Mouse (Mus musculus) midbrain, embryonic 13.5 days (tissue): Measurements from ENCODE around the gene Nexn. TPM values are rescaled to one million over a fixed set of nuclear protein-coding genes. Genes with fewer than 3 reads are reported as not detected.
"Not testable (repeated sequence)": the region's sequence is repeated elsewhere in the genome, so short reads cannot be mapped to it uniquely, and the experiment has no call there.

Experiments used
- ATAC-seq: fragments of 200-750 bp; cut with Nextera tagmentation; 2 replicates; pipeline ENCODE4 v1.8.0; 2017; ENCODE audit warnings: mild to moderate bottlenecking, moderate TSS enrichment, moderate library complexity
- H3K27ac ChIP-seq: fragments of 300-500 bp; sonication (generic); 2 replicates; pipeline ENCODE4 v1.5.1; 2015; ENCODE audit warnings: inconsistent platforms, mild to moderate bottlenecking, moderate library complexity
- H3K27me3 ChIP-seq: fragments of 300-500 bp; sonication (generic); 2 replicates; pipeline ENCODE4 v1.6.1; 2015; ENCODE audit warnings: mild to moderate bottlenecking, inconsistent platforms
- H3K36me3 ChIP-seq: fragments of 300-500 bp; sonication (generic); 2 replicates; pipeline ENCODE4 v1.6.1; 2015; ENCODE audit warnings: mild to moderate bottlenecking, inconsistent platforms
- H3K4me1 ChIP-seq: fragments of 300-500 bp; sonication (generic); replicated peaks from 2 replicates; pipeline ENCODE4 v1.6.1; 2015; ENCODE audit warnings: inconsistent platforms
- H3K4me2 ChIP-seq: fragments of 300-500 bp; sonication (generic); replicated peaks from 2 replicates; pipeline ENCODE4 v1.6.1; 2015; ENCODE audit warnings: moderate library complexity, mild to moderate bottlenecking, inconsistent platforms
- H3K4me3 ChIP-seq: fragments of 300-500 bp; sonication (generic); replicated peaks from 2 replicates; pipeline ENCODE4 v1.5.1; 2015; ENCODE audit warnings: mild to moderate bottlenecking, inconsistent platforms
- H3K9ac ChIP-seq: fragments of 300-500 bp; sonication (generic); replicated peaks from 2 replicates; pipeline ENCODE4 v1.6.1; 2015; ENCODE audit warnings: mild to moderate bottlenecking, inconsistent platforms
- H3K9me3 ChIP-seq: fragments of 300-500 bp; sonication (generic); 2 replicates; pipeline ENCODE4 v1.6.1; 2016; ENCODE audit warnings: mild to moderate bottlenecking, inconsistent platforms
- WGBS: fragments of 180-500 bp; shearing (Covaris S2); methylation state at CpG from one replicate; pipeline ENCODE4 v1.1.7; 2015; 5-methylcytosine and 5-hydroxymethylcytosine counted together
- polyA plus RNA-seq: library from polyadenylated mRNA; unstranded; fragments of >200 nt; fragmentation: Nextera tagmentation; extraction: Ambion mirVana; gene quantifications from 2 replicates; pipeline ENCODE4 v1.2.1, GENCODE M21; 2015

The Nexn gene
- 1.9 and 2.8 TPM in 2 replicates for polyA plus RNA-seq

DNA sequence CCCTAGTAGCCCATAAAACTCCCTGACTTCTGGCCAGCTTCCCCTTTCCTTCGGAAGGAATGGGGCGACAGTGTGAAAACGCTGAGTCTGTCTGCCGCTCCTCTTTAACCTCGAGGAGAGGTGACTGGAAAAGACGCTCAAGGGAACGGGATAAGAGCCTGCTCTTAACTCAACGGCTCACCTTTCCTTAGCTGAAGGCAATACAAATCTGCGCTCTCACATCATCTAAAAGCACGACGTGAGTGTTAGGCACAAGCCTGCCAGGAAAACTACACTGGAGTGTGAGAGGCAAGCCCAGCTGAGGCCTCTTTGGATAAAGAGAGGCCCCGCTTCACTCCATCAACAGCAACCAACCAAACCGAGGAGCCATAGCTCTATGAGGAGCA lies at the start of gene Nexn:
Gene Nexn (minus strand): TSS at position 315 of the 386 bp plus-strand sequence.
- H3K27ac ChIP-seq = no peak within 1 kb of the TSS
- no peaks in the 10 kb centered on the region for H3K36me3 ChIP-seq
- 2% methylated on average over 13 of the region's 13 CpGs for WGBS
- peak within 1 kb of the TSS; percentile 72 for H3K9ac ChIP-seq
- H3K4me1 ChIP-seq = peaks cover 26% of the 10 kb centered on the region
- peak; percentile 49 for ATAC-seq
- peaks cover 65% of the 10 kb centered on the region for H3K27me3 ChIP-seq
- H3K9me3 ChIP-seq = no peaks in the 10 kb centered on the region
- peak within 1 kb of the TSS; percentile 93 for H3K4me2 ChIP-seq
- H3K4me3 ChIP-seq = peak within 1 kb of the TSS; percentile 53

DNA sequence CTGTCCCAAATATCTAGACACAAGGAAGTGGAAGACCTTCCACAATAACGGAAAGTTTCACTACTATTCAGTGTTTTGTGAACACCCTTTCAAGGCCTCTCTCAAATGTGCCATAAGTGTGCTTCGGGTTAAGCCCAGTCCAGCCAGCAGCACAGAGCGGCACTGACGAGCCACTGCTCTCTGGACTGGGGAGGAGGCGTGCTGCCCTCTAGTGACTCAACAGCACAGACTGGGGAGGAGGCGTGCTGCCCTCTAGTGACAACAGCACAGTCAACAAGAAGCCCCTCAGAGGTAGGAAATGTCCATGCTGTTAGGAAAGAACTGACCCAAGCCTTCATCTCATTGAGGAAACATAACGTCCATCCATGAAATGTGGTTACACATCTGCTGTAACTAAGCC lies 49.5 kb upstream of the Nexn start:
- 9% methylated on average over 7 of the region's 7 CpGs for WGBS
- no peak overlapping the region for H3K4me2 ChIP-seq
- H3K9me3 ChIP-seq = no peaks in the 10 kb centered on the region
- H3K27me3 ChIP-seq = no peaks in the 10 kb centered on the region
- H3K9ac ChIP-seq = no peak overlapping the region
- no peak overlapping the region for H3K27ac ChIP-seq
- no peaks in the 10 kb centered on the region for H3K4me1 ChIP-seq
- peaks cover 40% of the 10 kb centered on the region for H3K36me3 ChIP-seq
- peak; percentile 92 for ATAC-seq
- no peak overlapping the region for H3K4me3 ChIP-seq

DNA sequence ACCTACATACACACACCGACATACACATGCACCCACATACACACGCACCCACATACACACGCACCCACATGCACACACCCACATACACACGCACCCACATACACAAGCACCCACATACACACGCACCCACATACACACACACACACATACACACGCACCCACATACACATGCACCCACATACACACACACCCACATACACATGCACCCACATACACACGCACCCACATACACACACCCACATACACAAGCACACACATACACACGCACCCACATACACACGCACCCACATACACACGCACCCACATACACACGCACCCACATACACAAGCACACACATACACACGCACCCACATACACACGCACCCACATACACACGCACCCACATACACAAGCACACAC lies 48.5 kb upstream of the Nexn start:
- not testable (repeated sequence) for H3K4me3 ChIP-seq, H3K4me1 ChIP-seq, H3K4me2 ChIP-seq, H3K27ac ChIP-seq, H3K9me3 ChIP-seq, H3K27me3 ChIP-seq, ATAC-seq, H3K9ac ChIP-seq
- H3K36me3 ChIP-seq = peaks cover 45% of the 10 kb centered on the region
- 79% methylated on average over 14 of the region's 14 CpGs for WGBS

DNA sequence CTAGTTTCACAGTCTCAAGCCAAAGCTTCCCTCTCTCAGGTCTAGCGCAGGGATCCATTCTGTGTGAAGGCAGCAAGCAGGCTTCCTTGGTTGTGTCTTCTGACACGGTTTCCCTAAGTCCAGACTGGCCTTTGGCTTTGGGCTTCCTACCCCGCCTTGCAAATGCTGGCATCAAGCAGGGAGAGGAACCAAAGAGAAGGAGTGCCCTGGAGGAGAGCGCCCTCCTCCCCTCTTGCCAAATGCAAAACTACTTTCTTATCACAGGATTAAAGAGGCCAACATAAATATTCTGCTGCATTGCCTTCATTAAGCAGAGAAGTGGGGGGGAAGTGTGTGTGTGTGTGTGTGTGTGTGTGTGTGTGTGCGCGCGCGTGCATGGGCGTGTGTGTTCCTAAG lies 43.1 kb upstream of the Nexn start:
- Histone ChIP-seq H3K4me1 (no peaks in the 10 kb centered on the region), H3K27me3 (no peaks in the 10 kb centered on the region), H3K4me2 (no peak overlapping the region), H3K4me3 (no peak overlapping the region), H3K9ac (0 out of 2 replicates have a peak overlapping the region, but pooled peaks have one; percentile 10), H3K36me3 (peaks cover 53% of the 10 kb centered on the region), H3K27ac (no peak overlapping the region), H3K9me3 (no peaks in the 10 kb centered on the region)
- 95% methylated on average over 9 of the region's 9 CpGs for WGBS
- ATAC-seq = no peak

DNA sequence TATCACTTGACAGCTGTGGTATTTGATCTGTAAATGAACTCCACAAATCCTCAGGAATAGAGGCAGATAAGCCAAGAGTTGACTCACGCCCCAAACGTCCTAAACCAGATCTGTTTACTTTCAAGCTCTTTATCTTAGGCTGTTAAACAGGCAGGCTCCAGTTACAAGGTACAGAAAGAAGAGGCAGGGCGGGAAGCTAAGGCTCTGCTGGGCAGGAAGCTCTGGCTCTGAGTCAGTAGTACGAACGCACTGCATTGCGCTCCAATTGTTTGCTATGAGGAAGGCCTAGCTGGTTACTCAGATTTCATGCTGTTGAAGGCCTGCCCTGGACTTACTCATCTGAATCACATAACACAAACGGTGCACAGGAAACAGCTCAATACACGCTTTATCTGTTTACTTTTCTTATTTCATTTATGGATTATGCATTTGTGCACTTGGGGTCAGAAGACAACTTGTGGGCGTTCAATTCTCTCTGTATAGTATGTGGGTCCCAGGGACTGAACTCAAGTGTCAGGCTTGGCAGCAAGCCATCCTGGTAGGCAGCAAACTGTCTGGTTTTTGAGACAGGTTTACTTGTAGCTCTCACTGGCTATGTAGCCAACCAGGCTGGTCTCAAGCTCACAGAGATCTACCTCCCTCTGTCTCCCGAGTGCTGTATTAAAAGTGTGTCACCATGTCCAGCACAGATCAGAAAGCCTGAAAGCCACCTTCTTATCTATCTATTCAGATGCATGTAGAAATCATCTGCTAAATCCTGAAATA lies 42.5 kb upstream of the Nexn start:
- no peak overlapping the region for H3K27ac ChIP-seq
- H3K4me1 ChIP-seq = no peaks in the 10 kb centered on the region
- no peak overlapping the region for H3K9ac ChIP-seq
- WGBS = 74% methylated on average over 10 of the region's 10 CpGs
- no peak for ATAC-seq
- no peaks in the 10 kb centered on the region for H3K27me3 ChIP-seq
- no peak overlapping the region for H3K4me2 ChIP-seq
- no peaks in the 10 kb centered on the region for H3K9me3 ChIP-seq
- H3K36me3 ChIP-seq = peaks cover 53% of the 10 kb centered on the region
- H3K4me3 ChIP-seq = no peak overlapping the region

DNA sequence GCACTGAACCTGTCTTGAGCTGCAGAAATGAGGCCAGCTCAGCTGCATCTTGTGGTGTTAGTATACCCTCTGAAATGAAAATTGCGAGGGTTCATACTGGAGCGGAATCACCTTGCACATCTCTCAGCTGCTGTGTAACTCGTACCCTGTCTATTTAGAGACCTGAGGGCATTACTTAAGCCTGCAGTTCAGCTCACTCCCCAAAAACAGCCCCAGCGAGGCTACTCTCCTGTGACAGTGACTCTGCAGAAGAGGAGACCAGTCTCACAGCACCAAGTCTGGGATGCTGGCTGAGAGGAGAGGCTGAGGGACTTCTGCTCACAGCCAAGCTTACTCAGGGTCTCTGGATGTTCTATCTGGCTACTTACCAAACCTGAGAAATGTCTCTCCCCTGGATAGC lies 39.8 kb upstream of the Nexn start:
- Histone ChIP-seq H3K4me1 (no peaks in the 10 kb centered on the region), H3K36me3 (peaks cover 54% of the 10 kb centered on the region), H3K9me3 (no peaks in the 10 kb centered on the region), H3K9ac (no peak overlapping the region), H3K4me2 (no peak overlapping the region), H3K27ac (no peak overlapping the region), H3K27me3 (no peaks in the 10 kb centered on the region), H3K4me3 (no peak overlapping the region)
- WGBS = 92% methylated on average over 4 of the region's 4 CpGs
- ATAC-seq = no peak

DNA sequence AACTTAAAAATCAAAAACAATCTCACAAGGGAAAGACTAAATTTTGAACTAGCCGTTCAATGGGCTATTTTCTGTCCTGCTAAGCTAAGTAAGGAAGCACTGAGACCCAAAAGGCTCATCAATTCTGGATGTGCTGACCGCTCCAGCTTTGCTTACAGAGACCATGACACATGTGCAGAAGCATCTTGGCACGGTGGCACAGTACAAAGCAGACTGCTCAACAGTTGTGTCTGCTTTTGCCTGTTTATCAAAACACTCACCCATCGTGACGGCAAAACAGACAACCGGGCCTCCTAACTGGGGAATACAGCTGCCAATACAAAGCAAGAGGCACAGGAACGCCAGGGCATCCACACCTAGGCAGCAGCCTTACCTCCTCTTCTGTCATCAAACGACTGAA lies 38.9 kb upstream of the Nexn start:
- no peaks in the 10 kb centered on the region for H3K4me1 ChIP-seq
- WGBS = 92% methylated on average over 8 of the region's 8 CpGs
- H3K36me3 ChIP-seq = peaks cover 56% of the 10 kb centered on the region
- no peaks in the 10 kb centered on the region for H3K9me3 ChIP-seq
- H3K4me2 ChIP-seq = no peak overlapping the region
- ATAC-seq = no peak
- H3K27me3 ChIP-seq = no peaks in the 10 kb centered on the region
- no peak overlapping the region for H3K4me3 ChIP-seq
- H3K27ac ChIP-seq = no peak overlapping the region
- H3K9ac ChIP-seq = no peak overlapping the region

DNA sequence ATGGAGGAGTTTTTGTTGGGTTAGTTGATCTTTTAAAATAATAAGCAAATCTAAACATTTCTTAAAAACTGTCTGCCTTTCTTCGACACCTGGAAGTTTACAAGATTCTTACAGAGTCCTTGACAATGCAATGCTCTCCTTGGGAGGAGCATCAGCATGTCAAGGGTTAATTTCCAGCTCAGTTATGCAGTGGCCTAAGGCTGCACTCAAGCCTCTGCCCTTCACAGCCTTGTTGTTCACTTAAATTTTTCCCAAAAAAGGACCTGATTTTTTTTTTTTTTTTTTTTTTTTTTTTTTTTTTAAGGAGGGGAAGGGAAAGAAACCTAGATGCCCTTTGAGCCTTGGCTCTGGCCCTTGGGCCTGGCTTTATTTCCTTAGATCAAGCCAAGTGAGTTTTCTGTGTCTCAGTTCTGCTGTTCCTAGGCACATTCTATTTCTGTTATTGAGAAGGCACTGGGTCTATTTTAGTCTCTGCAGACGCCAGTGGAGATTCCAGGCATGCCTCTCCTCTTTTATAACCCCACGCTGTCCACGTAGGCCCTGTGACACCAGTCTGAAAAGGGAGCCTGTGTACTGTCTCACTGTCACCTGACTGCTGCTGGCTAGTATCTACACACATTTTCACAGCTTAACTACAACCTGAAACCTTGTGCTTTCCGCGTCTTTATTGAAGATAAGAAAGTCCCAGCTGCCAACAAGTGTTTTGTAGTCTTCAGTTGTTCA lies 38.1 kb upstream of the Nexn start:
- WGBS = 79% methylated on average over 6 of the region's 6 CpGs
- no peaks in the 10 kb centered on the region for H3K9me3 ChIP-seq
- no peak overlapping the region for H3K4me3 ChIP-seq
- H3K9ac ChIP-seq = no peak overlapping the region
- ATAC-seq = no peak
- no peak overlapping the region for H3K4me2 ChIP-seq
- H3K27ac ChIP-seq = no peak overlapping the region
- H3K36me3 ChIP-seq = peaks cover 50% of the 10 kb centered on the region
- H3K4me1 ChIP-seq = no peaks in the 10 kb centered on the region
- H3K27me3 ChIP-seq = no peaks in the 10 kb centered on the region

DNA sequence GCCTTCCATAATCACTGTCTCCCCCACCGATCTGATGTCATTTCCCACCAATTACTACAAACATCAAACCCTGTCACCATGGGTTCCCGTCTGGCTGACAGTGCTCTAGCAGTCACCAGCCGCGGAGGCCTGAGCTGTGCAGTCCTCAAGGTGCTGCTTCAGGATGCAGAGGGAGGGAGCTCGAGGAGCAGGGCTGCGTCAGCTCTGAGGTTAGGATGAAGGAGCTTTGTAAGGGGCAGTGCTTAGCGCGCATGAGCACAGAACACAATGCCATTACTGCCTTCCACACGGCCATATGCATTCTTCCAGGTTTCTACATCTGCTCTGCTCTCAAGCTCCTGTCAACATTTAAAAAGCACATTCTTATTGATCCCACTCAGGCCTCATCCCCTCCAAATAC lies 36.8 kb upstream of the Nexn start:
- no peak overlapping the region for H3K9ac ChIP-seq
- no peak for ATAC-seq
- no peak overlapping the region for H3K4me3 ChIP-seq
- H3K27ac ChIP-seq = no peak overlapping the region
- no peaks in the 10 kb centered on the region for H3K27me3 ChIP-seq
- H3K9me3 ChIP-seq = no peaks in the 10 kb centered on the region
- H3K4me1 ChIP-seq = no peaks in the 10 kb centered on the region
- peaks cover 46% of the 10 kb centered on the region for H3K36me3 ChIP-seq
- WGBS = 75% methylated on average over 9 of the region's 9 CpGs
- no peak overlapping the region for H3K4me2 ChIP-seq

DNA sequence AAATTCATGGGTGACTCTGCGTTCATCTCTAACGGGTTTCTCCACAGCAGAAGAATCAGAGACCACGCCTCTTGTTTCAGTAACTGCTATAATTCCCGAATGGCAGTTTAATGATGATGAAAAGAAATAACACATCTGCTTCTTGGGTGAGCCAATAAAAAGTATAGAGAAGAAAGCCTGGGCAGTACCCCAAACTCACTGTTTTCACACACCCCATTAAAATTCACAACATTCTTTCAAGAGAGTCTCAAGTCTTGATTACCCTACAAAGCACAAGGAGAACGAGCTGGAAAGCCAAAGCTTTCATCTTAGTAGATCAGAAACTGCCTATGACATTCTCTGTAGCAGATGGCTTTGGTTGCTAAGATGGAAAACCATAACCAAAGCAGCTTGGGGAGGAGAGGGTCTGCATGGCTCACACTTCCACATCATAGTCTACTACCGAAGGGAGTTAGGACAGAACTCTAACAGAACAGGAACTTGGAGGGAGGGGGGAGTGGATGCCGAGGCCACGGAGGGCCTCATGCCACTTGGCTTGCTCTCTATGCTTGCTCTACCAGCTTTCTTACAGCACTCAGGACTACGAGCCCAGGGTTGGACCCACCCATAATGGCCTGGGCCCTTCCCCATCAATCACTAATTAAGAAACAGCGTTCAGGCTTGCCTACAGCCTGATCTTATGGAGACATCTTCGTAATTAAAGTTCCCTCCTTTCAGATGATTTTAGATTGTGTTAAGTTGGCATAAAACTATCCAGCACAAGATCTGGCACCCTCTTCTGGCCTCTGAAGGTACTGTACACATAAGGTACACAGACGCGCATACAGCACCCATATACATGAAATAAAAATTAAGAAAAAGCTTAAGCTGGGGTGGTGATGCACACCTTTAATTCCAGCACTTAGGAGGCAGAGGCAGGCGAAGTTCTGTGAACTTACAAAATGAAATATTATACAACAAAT lies 34.5 kb upstream of the Nexn start:
- Histone ChIP-seq H3K4me2 (no peak overlapping the region), H3K4me1 (no peaks in the 10 kb centered on the region), H3K4me3 (no peak overlapping the region), H3K36me3 (peaks cover 51% of the 10 kb centered on the region), H3K9me3 (no peaks in the 10 kb centered on the region), H3K9ac (no peak overlapping the region), H3K27ac (no peak overlapping the region), H3K27me3 (no peaks in the 10 kb centered on the region)
- ATAC-seq = no peak
- WGBS = 89% methylated on average over 14 of the region's 14 CpGs

DNA sequence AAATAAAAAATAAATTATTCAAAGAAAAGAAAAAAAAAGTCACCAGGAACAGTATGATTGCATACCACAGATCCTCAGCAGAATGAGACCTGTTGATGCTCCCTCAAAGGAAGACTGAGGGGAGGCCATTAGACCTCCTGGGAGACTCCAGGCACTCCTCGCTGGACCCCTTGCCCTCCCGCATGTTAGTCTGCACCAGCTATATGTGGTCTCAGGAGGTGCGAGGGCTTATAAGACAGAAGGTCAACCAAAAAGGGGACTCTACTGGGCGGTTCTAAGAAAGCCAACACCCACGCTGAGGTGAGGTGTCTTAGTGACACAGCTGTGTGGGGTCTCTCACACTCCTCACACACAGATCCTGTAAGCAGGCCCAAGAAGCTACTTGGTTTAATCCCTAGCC lies 29.7 kb upstream of the Nexn start:
- Histone ChIP-seq H3K4me3 (no peak overlapping the region), H3K9me3 (no peaks in the 10 kb centered on the region), H3K36me3 (peaks cover 57% of the 10 kb centered on the region), H3K9ac (no peak overlapping the region), H3K4me2 (no peak overlapping the region), H3K4me1 (no peaks in the 10 kb centered on the region), H3K27ac (no peak overlapping the region), H3K27me3 (no peaks in the 10 kb centered on the region)
- no peak for ATAC-seq
- WGBS = 94% methylated on average over 5 of the region's 5 CpGs

DNA sequence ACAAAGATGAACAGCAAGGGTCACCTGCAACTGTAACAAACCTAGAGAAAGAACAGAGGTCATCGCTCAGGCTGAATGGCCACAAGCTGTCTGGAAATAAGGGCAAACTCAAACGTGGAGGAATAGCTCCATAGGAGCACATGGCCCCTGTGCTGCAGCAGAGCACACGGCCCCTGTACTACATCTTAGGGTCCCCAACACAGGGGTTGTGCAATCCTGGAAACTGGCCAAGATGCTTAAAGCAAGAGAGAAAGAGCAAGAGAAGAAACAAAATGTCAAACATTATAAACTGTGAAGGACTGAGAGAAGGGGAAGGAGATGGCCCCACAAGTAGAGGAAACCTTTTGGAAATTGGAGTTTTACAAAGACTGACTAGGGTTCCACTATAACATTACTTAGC lies 28.2 kb upstream of the Nexn start:
- Histone ChIP-seq H3K4me1 (no peaks in the 10 kb centered on the region), H3K27me3 (no peaks in the 10 kb centered on the region), H3K9me3 (no peaks in the 10 kb centered on the region), H3K4me2 (no peak overlapping the region), H3K27ac (no peak overlapping the region), H3K36me3 (peaks cover 61% of the 10 kb centered on the region), H3K9ac (no peak overlapping the region), H3K4me3 (no peak overlapping the region)
- no peak for ATAC-seq
- 86% methylated on average over 3 of the region's 3 CpGs for WGBS
